Mouse (Mus musculus) lung, adult 2 months (tissue): ENCODE measurements at regions not wholly inside any gene's neighbourhood (a gene's known extent, or its start where the extent isn't known, plus 50 kb on each side); places are given as distances from the start of the nearest gene placed in this dataset.

Experiments used
- CTCF ChIP-seq: fragments of 200-500 bp; IDR thresholded peaks from 2 replicates; pipeline ENCODE4 v1.5.1; 2011; ENCODE audit warnings: mild to moderate bottlenecking, low read length, control low read depth; ENCODE audit not compliant: insufficient read depth
- POLR2A ChIP-seq: fragments of 200-500 bp; IDR thresholded peaks from 2 replicates; pipeline ENCODE4 v1.6.1; 2011; ENCODE audit warnings: low read depth, mild to moderate bottlenecking, control low read depth, low read length, borderline replicate concordance; ENCODE audit errors: extremely low read depth

- TF ChIP-seq POLR2A, result no peak
- TF ChIP-seq CTCF, result no peak
These were observed 369.8 kb upstream of the Map3k7 start for GRCm38 (mm10) chr4:31594089-31594488.
